Mouse (Mus musculus): ENCODE measurements around the gene Olfr1406. TPM values are rescaled to one million over a fixed set of nuclear protein-coding genes. Genes with fewer than 3 reads are reported as not detected.

The Olfr1406 gene
- polyA plus RNA-seq (2014; fragmentation: Illumina TruSeq; extraction: RNeasy Lipid Tissue Mini Kit (QIAGEN cat#74804); ENCODE audit: insufficient read depth, low read depth, low replicate concordance), result not detected

DNA sequence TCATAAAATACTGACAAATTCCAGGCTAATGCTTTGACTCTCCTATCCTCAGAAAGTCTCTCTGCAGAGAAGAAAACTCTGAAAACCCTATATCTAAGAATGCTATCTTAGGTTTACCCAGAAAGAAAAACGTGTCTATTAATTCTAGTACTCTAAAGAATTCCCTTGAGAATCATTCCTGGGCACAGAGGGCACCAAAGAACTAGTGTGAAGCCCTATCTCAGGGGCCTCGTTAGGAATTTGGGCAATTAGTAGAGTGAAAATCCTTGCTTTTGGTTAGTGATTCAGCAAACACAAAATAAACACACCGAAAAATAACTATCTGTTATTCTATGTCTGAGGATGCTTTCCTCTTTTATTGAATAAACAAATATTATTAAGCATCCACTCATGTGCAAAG lies at the start of gene Olfr1406:
Olfr1406 (minus strand) TSS at position 101 of the 400 bp plus-strand sequence.

DNA sequence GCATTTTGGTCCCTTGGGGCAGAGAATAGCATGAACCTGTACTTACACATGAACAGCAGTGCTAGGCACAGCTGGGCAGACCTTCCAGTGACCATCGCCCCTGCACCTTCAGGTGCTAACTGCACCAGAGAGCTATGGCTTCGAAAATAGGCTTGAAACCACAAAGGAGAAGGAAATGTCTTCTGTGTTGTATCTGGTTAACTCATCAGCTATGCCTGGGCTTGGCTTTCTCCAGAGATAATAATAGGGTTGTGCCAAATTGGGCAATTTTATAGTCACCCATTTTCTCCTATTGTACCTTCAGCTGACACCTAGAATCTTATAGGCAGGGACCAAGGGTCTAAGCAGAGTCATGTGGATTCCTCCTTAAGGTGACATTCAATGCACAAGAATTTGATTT lies 36.6 kb upstream of the Olfr1406 start, which contains the start of gene Fcer1a:
Fcer1a (minus strand) TSS at position 134 of the 400 bp plus-strand sequence.

DNA sequence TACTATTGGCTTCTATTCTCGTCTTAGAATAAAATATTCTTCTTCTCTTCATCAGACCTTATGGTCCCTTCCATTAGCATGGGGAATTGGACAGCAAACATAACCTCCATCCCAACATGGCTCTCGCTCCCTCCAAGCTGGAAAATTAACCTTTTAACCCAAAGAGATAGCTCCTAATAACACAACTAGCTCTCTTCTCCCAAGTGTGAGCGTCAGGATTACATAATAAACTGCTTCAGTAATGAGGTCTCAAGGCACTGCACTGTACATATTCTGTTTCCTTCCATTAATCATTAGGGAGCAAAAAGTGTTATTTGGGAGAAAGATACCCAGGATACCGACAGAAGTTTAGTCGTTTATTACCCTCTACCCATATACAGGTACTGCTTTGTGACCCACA lies 21.7 kb upstream of the Olfr1406 start, which contains the start of gene Olfr1404:
Olfr1404 (plus strand) TSS at position 301 of the 400 bp plus-strand sequence.

DNA sequence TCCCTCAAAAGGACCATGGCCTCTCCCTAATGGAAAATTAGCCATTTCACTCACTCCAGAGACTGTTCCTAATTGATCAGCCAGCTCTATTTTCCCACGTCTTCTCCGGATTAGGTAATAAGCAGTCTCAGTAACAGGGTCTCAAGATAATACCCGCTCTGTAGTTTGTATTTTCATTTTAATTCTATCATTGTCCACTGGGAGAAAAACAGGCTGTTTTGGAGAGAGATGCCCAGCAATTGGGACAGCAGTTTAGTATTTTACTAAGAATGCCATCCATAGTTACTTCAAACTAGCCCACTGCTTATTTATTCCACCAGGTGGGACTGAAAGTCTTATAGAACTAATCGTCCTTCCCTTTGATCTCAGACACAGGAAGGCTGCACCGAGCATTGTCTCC lies 7.1 kb upstream of the Olfr1406 start, which contains the start of gene Olfr218:
Olfr218 (plus strand) TSS at position 301 of the 400 bp plus-strand sequence.

DNA sequence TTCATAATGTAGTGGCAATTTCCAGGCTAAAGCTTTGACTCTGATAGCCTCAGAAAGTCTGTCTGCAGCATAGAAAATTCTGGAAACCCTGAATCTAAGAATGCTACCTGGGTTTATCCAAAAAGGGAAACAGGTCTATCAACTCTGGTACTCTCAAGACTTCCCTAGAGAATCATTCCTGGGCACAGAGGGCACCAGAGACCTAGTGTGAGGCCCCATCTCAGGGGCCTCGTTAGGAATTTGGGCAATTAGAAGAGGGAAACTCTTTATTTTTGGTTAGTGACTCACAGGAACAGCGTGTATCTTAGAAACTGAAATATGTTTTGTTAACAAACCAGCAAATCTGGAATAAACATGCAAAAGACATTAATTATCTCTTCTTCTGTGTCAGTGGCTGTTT lies 53.2 kb downstream of the Olfr1406 start, which contains the start of gene Olfr1408:
Olfr1408 (minus strand) TSS at position 101 of the 400 bp plus-strand sequence.

Other genes starting within 250 kb of the Olfr1406 start
- gene Olfr16, start 240.2 kb downstream of the Olfr1406 start, polyA plus RNA-seq (2014; fragmentation: Illumina TruSeq; extraction: RNeasy Lipid Tissue Mini Kit (QIAGEN cat#74804); ENCODE audit: insufficient read depth, low read depth, low replicate concordance), result not detected
- not detected for gene Olfr1408, start 53.3 kb downstream of the Olfr1406 start, polyA plus RNA-seq (2014; fragmentation: Illumina TruSeq; extraction: RNeasy Lipid Tissue Mini Kit (QIAGEN cat#74804); ENCODE audit: insufficient read depth, low read depth, low replicate concordance)
- not detected for gene Olfr218, start 7.2 kb upstream of the Olfr1406 start, polyA plus RNA-seq (2014; fragmentation: Illumina TruSeq; extraction: RNeasy Lipid Tissue Mini Kit (QIAGEN cat#74804); ENCODE audit: insufficient read depth, low read depth, low replicate concordance)
- gene Olfr1404, start 21.8 kb upstream of the Olfr1406 start, polyA plus RNA-seq (2014; fragmentation: Illumina TruSeq; extraction: RNeasy Lipid Tissue Mini Kit (QIAGEN cat#74804); ENCODE audit: insufficient read depth, low read depth, low replicate concordance), result not detected
- 0.33 TPM for gene Fcer1a, start 36.6 kb upstream of the Olfr1406 start, polyA plus RNA-seq (2014; fragmentation: Illumina TruSeq; extraction: RNeasy Lipid Tissue Mini Kit (QIAGEN cat#74804); ENCODE audit: insufficient read depth, low read depth, low replicate concordance)
- gene Olfr418, start 75.4 kb upstream of the Olfr1406 start, polyA plus RNA-seq (2014; fragmentation: Illumina TruSeq; extraction: RNeasy Lipid Tissue Mini Kit (QIAGEN cat#74804); ENCODE audit: insufficient read depth, low read depth, low replicate concordance), result not detected
- gene Mptx2, start 87.1 kb upstream of the Olfr1406 start, polyA plus RNA-seq (2014; fragmentation: Illumina TruSeq; extraction: RNeasy Lipid Tissue Mini Kit (QIAGEN cat#74804); ENCODE audit: insufficient read depth, low read depth, low replicate concordance), result not detected
- 1.1 TPM for gene Ackr1, start 143.1 kb upstream of the Olfr1406 start, polyA plus RNA-seq (2014; fragmentation: Illumina TruSeq; extraction: RNeasy Lipid Tissue Mini Kit (QIAGEN cat#74804); ENCODE audit: insufficient read depth, low read depth, low replicate concordance)
- 3.7 TPM for gene Aim2, start 160.2 kb upstream of the Olfr1406 start, polyA plus RNA-seq (2014; fragmentation: Illumina TruSeq; extraction: RNeasy Lipid Tissue Mini Kit (QIAGEN cat#74804); ENCODE audit: insufficient read depth, low read depth, low replicate concordance)
- gene Cadm3, start 177.1 kb upstream of the Olfr1406 start, polyA plus RNA-seq (2014; fragmentation: Illumina TruSeq; extraction: RNeasy Lipid Tissue Mini Kit (QIAGEN cat#74804); ENCODE audit: insufficient read depth, low read depth, low replicate concordance), result 0.82 TPM

Data from lung, adult 10 weeks (tissue).